Mouse (Mus musculus) retina, postnatal 7 days (tissue): ENCODE data around the gene Apol10a.
"Not testable (repeated sequence)": the region's sequence is repeated elsewhere in the genome, so short reads cannot be mapped to it uniquely, and the experiment has no call there.

Source experiments
- DNase-seq: peaks from one replicate; pipeline ENCODE4 v3.0.0-alpha.2; 2012; ENCODE audit warnings: low read depth, low spot score

Apol10a gene

GRCm38 (mm10) chr15:77476693-77477092 is at the start of gene Apol10a:
Gene Apol10a (plus strand): TSS chr15:77477047.
- not testable (repeated sequence) for DNase-seq

GRCm38 (mm10) chr15:77428690-77429448 is 48.0 kb upstream of the Apol10a start:
- DNase-seq = not testable (repeated sequence)

- not testable (repeated sequence) for DNase-seq
Measured at GRCm38 (mm10) chr15:77444746-77445145, 32.1 kb upstream of the Apol10a start.

- DNase-seq = not testable (repeated sequence)
Measured at GRCm38 (mm10) chr15:77445668-77446067, 31.2 kb upstream of the Apol10a start.

- DNase-seq = not testable (repeated sequence)
Measured at GRCm38 (mm10) chr15:77447392-77447791, 29.5 kb upstream of the Apol10a start, which contains the start of gene Apol7b. Gene Apol7b (minus strand): TSS chr15:77447492.

GRCm38 (mm10) chr15:77449927-77450326 is 26.9 kb upstream of the Apol10a start:
- not testable (repeated sequence) for DNase-seq

GRCm38 (mm10) chr15:77474699-77475390 is 2.0 kb upstream of the Apol10a start:
- DNase-seq = not testable (repeated sequence)

- no peak for DNase-seq
Measured at GRCm38 (mm10) chr15:77482140-77482794, 5.4 kb downstream of the Apol10a start.

- not testable (repeated sequence) for DNase-seq
Measured at GRCm38 (mm10) chr15:77493181-77493580, 16.3 kb downstream of the Apol10a start.

- not testable (repeated sequence) for DNase-seq
Measured at GRCm38 (mm10) chr15:77494694-77495093, 17.8 kb downstream of the Apol10a start.

- not testable (repeated sequence) for DNase-seq
Measured at GRCm38 (mm10) chr15:77507966-77508365, 31.1 kb downstream of the Apol10a start, which contains the start of gene Apol11a. Gene Apol11a (plus strand): TSS chr15:77508271.

- DNase-seq = not testable (repeated sequence)
Measured at GRCm38 (mm10) chr15:77520596-77520995, 43.7 kb downstream of the Apol10a start.

GRCm38 (mm10) chr15:77523186-77523843 is 46.5 kb downstream of the Apol10a start:
- DNase-seq = peak; percentile 5

GRCm38 (mm10) chr15:77533216-77533615 is 56.4 kb downstream of the Apol10a start, which contains the start of gene Apol7c:
Gene Apol7c (minus strand): TSS chr15:77533316.
- DNase-seq = no peak

- not testable (repeated sequence) for DNase-seq
Measured at GRCm38 (mm10) chr15:77539221-77539620, 62.4 kb downstream of the Apol10a start.
